Mouse (Mus musculus): ENCODE measurements at regions not wholly inside any gene's neighbourhood (a gene's known extent, or its start where the extent isn't known, plus 50 kb on each side); places are given as distances from the start of the nearest gene placed in this dataset.

DNA sequence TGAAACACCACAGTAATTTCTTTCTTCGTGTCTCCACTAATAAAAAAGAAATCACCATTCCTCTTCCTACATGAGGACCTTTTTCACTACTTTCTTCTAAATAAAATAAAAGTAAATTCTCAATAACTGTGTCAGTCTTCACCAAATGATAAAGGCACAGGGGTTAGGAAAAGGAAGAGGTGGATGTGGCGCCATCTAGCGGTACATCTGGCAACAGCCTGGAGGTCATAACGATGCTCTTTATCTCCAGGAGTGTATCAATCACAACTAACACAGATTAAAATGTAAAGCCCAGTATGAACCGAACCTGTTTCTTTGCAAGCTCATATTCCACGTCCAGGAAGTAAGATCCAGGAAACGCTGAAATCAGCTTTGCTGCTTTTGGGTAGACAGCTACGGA is 793.0 kb downstream of the Gm7489 start:
- Histone ChIP-seq H3K4me3 (no peak overlapping the region), H3K27ac (no peak overlapping the region)
- peak; percentile 63 for DNase-seq
- peak; percentile 79 for TF ChIP-seq CTCF (IDR thresholded peaks at IDR 0.05)
- intact Hi-C loops (cut with DNase I) = loop anchor here (5.0 kb wide), 1 partner anchor 65 kb away; no protein-coding TSS in a partner anchor

All from gastrocnemius, adult 2 months (tissue).